Mouse (Mus musculus) lung, postnatal 0 days (tissue): ENCODE measurements around the gene Enpep.

Experiments used
- CTCF ChIP-seq: IDR thresholded peaks from 2 replicates; pipeline ENCODE4 v1.5.1; 2016; ENCODE audit warnings: antibody characterized with exemption, mild to moderate bottlenecking
- EP300 ChIP-seq: IDR thresholded peaks from 2 replicates; pipeline ENCODE4 v1.6.1; 2016; ENCODE audit warnings: antibody characterized with exemption, mild to moderate bottlenecking, control low read depth

GRCm38 (mm10) chr3:129309926-129310325 lies 22.6 kb downstream of the Enpep start:
- TF ChIP-seq EP300 (no peak), CTCF (no peak)
